Mouse (Mus musculus) midbrain, embryonic 11.5 days (tissue): ENCODE measurements around the gene A230050P20Rik. TPM values are rescaled to one million over a fixed set of nuclear protein-coding genes. Genes with fewer than 3 reads are reported as not detected.

Experiments
- ATAC-seq: fragments of 200-750 bp; cut with Nextera tagmentation; 2 replicates; pipeline ENCODE4 v1.8.0; 2017; ENCODE audit warnings: moderate TSS enrichment, moderate library complexity; ENCODE audit not compliant: low FRiP score
- DNase-seq: peaks from one replicate; pipeline ENCODE4 v3.0.0; 2015; ENCODE audit warnings: low spot score; ENCODE audit errors: missing footprints
- H3K27ac ChIP-seq: fragments of 300-500 bp; sonication (generic); 2 replicates; pipeline ENCODE4 v1.5.1; 2014; ENCODE audit warnings: low read depth, low read length
- H3K27me3 ChIP-seq: fragments of 300-500 bp; sonication (generic); 2 replicates; pipeline ENCODE4 v1.6.1; 2014; ENCODE audit warnings: mild to moderate bottlenecking, low read length, moderate library complexity, mixed read lengths; ENCODE audit not compliant: control insufficient read depth, insufficient read depth
- H3K36me3 ChIP-seq: fragments of 300-500 bp; sonication (generic); 2 replicates; pipeline ENCODE4 v1.6.1; 2014; ENCODE audit warnings: mild to moderate bottlenecking, low read length, moderate library complexity, mixed read lengths; ENCODE audit not compliant: control insufficient read depth, insufficient read depth
- H3K4me1 ChIP-seq: fragments of 300-500 bp; sonication (generic); 2 replicates; pipeline ENCODE4 v1.6.1; 2014; ENCODE audit warnings: low read length; ENCODE audit not compliant: control insufficient read depth, insufficient read depth
- H3K4me2 ChIP-seq: fragments of 300-500 bp; sonication (generic); 2 replicates; pipeline ENCODE4 v1.6.1; 2014; ENCODE audit warnings: mild to moderate bottlenecking, moderate library complexity
- H3K4me3 ChIP-seq: fragments of 300-500 bp; sonication (generic); 2 replicates; pipeline ENCODE4 v1.5.1; 2014; ENCODE audit warnings: low read depth, low read length
- H3K9ac ChIP-seq: fragments of 300-500 bp; sonication (generic); 2 replicates; pipeline ENCODE4 v1.6.1; 2014; ENCODE audit warnings: low read length
- H3K9me3 ChIP-seq: fragments of 300-500 bp; sonication (generic); 2 replicates; pipeline ENCODE4 v1.6.1; 2016; ENCODE audit warnings: low read length; ENCODE audit not compliant: control insufficient read depth
- WGBS: fragments of 180-500 bp; shearing (Covaris S2); extraction: QIAGEN DNeasy Blood & Tissue Kit; methylation state at CpG from one replicate; pipeline ENCODE4 v1.1.7; 2014; 5-methylcytosine and 5-hydroxymethylcytosine counted together
- polyA plus RNA-seq: library from polyadenylated mRNA; unstranded; fragments of >200 nt; fragmentation: Nextera tagmentation; extraction: Ambion mirVana; gene quantifications from 2 replicates; pipeline ENCODE4 v1.2.1, GENCODE M21; 2014

The A230050P20Rik gene
- polyA plus RNA-seq, 1 experiment from 2014 or later, result 0.45 TPM

- Histone ChIP-seq H3K36me3 (no peaks in the 10 kb centered on the region), H3K4me2 (no peak overlapping the region), H3K27me3 (no peaks in the 10 kb centered on the region), H3K4me1 (no peaks in the 10 kb centered on the region), H3K9ac (no peak overlapping the region), H3K9me3 (no peaks in the 10 kb centered on the region), H3K27ac (no peak overlapping the region), H3K4me3 (no peak overlapping the region)
- DNase-seq (no peak), ATAC-seq (no peak)
- 30% methylated on average over 6 of the region's 6 CpGs for WGBS
Observed at GRCm38 (mm10) chr9:20838931-20839330, 29.5 kb upstream of the A230050P20Rik start.

DNA sequence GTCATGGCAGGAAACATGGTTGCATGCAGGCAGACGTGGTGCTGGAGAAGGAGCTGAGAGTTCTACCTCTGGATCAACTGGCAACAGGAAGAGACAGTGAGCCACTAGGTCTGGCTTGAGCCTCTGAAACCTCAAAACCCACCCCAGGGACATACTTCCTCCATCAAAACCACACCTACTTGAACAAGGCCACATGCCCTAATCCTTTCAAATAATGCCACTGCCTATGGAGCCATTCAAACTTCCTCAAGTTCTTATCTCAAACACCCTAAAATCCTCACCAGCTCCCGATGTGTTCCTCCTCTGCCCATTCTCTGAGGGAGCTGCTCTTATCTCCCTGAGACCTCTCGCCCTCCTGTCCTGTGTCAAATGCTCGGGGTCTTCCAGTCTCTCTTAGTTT lies 26.2 kb upstream of the A230050P20Rik start:
- Histone ChIP-seq H3K27me3 (no peaks in the 10 kb centered on the region), H3K4me1 (no peaks in the 10 kb centered on the region), H3K4me2 (no peak overlapping the region), H3K9ac (no peak overlapping the region), H3K36me3 (no peaks in the 10 kb centered on the region), H3K27ac (no peak overlapping the region), H3K9me3 (no peaks in the 10 kb centered on the region), H3K4me3 (no peak overlapping the region)
- no peak for DNase-seq
- no peak for ATAC-seq
- WGBS, result 74% methylated on average over 4 of the region's 4 CpGs

GRCm38 (mm10) chr9:20842670-20843069 lies 25.8 kb upstream of the A230050P20Rik start:
- H3K27ac ChIP-seq, result no peak overlapping the region
- no peak overlapping the region for H3K9ac ChIP-seq
- H3K4me2 ChIP-seq, result no peak overlapping the region
- 25% methylated on average over 2 of the region's 2 CpGs for WGBS
- peak; percentile 93 for DNase-seq
- no peak overlapping the region for H3K4me3 ChIP-seq
- 0 out of 2 replicates have a peak, but pooled peaks have one; percentile 24 for ATAC-seq
- H3K4me1 ChIP-seq, result no peaks in the 10 kb centered on the region
- no peaks in the 10 kb centered on the region for H3K36me3 ChIP-seq
- H3K27me3 ChIP-seq, result no peaks in the 10 kb centered on the region
- no peaks in the 10 kb centered on the region for H3K9me3 ChIP-seq

DNA sequence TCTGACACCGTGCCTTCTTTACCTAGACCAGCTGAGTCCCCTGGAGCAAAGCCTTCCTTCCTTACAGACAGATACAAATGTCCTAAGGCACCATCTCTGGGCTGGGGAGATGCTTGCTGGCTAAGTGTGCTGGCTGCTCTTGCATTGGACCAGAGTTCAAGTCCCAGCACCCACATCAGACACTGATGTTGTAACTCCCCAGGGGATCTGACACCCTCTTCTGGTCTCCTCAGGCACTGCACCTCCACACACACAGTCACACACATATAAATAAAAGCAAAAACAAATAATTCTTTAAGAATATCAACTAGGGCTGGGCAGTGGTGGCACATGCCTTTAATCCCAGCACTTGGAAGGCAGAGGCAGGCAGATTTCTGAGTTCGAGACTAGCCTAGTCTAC lies 18.3 kb upstream of the A230050P20Rik start:
- H3K4me3 ChIP-seq, result no peak overlapping the region
- no peaks in the 10 kb centered on the region for H3K4me1 ChIP-seq
- 88% methylated on average over 2 of the region's 2 CpGs for WGBS
- H3K36me3 ChIP-seq, result no peaks in the 10 kb centered on the region
- H3K9ac ChIP-seq, result no peak overlapping the region
- DNase-seq, result no peak
- no peak for ATAC-seq
- H3K27ac ChIP-seq, result no peak overlapping the region
- no peaks in the 10 kb centered on the region for H3K27me3 ChIP-seq
- no peak overlapping the region for H3K4me2 ChIP-seq
- no peaks in the 10 kb centered on the region for H3K9me3 ChIP-seq

DNA sequence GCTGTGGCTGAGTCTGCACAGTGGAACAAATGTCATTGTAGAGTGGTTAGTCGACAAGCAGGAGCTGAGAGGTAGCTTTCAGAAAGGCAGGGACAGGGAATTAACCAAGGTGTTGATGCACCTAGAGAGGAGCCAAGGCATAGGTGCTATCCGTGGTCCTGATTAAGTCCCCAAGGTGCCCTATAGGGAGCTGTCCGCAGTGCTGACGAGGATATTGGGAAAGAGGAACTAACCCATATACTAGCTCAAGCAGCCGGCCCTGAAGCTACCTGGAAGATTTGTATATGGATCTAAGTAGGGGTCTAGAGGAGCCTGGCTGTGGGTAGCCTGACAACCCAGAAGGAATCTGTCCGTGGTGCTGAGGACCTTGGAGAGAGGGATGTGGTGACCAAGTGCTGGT lies 11.3 kb upstream of the A230050P20Rik start:
- Histone ChIP-seq H3K4me2 (no peak overlapping the region), H3K36me3 (no peaks in the 10 kb centered on the region), H3K4me3 (no peak overlapping the region), H3K27me3 (no peaks in the 10 kb centered on the region), H3K4me1 (no peaks in the 10 kb centered on the region), H3K27ac (no peak overlapping the region), H3K9me3 (no peaks in the 10 kb centered on the region), H3K9ac (no peak overlapping the region)
- WGBS, result 16% methylated on average over 6 of the region's 6 CpGs
- DNase-seq (peak; percentile 87), ATAC-seq (no peak)

GRCm38 (mm10) chr9:20859926-20860325 lies 8.5 kb upstream of the A230050P20Rik start:
- DNase-seq, result no peak
- H3K9ac ChIP-seq, result no peak overlapping the region
- WGBS, result 49% methylated on average over 6 of the region's 6 CpGs
- no peak overlapping the region for H3K4me2 ChIP-seq
- no peaks in the 10 kb centered on the region for H3K27me3 ChIP-seq
- H3K4me1 ChIP-seq, result no peaks in the 10 kb centered on the region
- no peaks in the 10 kb centered on the region for H3K9me3 ChIP-seq
- no peak overlapping the region for H3K4me3 ChIP-seq
- ATAC-seq, result no peak
- H3K27ac ChIP-seq, result no peak overlapping the region
- H3K36me3 ChIP-seq, result no peaks in the 10 kb centered on the region

DNA sequence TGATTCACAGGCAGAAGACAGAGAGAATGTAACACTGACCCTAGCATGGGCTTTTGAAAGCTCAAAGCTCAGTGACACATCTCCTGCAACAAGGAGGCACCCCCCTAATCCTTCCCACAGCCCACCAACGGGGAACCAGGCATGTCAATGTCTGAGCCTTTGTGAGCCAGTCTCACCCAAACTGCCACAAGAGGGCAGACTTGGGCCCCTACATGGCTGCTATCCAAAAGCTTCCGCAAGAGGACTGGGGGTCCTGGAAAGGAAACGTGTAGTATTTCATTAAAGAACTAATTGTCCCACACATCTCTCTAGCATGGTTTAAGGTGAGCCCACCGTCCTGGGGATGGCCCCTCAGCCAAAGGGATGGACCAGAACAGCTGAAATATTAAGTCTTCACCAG lies 6.6 kb upstream of the A230050P20Rik start:
- ATAC-seq, result no peak
- H3K9me3 ChIP-seq, result no peaks in the 10 kb centered on the region
- H3K4me1 ChIP-seq, result no peaks in the 10 kb centered on the region
- H3K4me3 ChIP-seq, result no peak overlapping the region
- H3K9ac ChIP-seq, result no peak overlapping the region
- no peaks in the 10 kb centered on the region for H3K36me3 ChIP-seq
- H3K4me2 ChIP-seq, result no peak overlapping the region
- no peak for DNase-seq
- WGBS, result 14% methylated on average over 4 of the region's 4 CpGs
- H3K27ac ChIP-seq, result no peak overlapping the region
- no peaks in the 10 kb centered on the region for H3K27me3 ChIP-seq

DNA sequence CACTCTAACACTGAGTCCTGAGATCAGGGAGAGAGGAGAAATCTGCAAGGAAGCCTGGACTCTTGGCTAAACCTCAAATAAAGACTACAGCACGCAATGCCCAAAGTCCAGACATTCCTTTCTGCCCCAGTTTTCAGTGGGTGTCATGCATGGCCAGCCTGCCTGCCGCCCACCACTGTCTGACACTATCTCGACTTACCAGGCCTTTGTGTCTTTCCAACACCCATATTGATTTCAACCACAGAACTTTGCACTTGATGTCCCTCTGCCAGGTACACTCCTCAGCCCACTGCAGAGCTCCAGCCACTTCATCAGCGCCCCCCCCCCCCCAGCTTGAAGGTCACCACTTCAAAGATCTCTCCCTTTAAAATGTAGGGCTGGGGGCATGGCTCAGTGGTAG lies 6.2 kb upstream of the A230050P20Rik start:
- Histone ChIP-seq H3K9me3 (no peaks in the 10 kb centered on the region), H3K4me1 (no peaks in the 10 kb centered on the region), H3K9ac (no peak overlapping the region), H3K27me3 (no peaks in the 10 kb centered on the region), H3K36me3 (no peaks in the 10 kb centered on the region), H3K27ac (no peak overlapping the region), H3K4me2 (no peak overlapping the region), H3K4me3 (no peak overlapping the region)
- DNase-seq (no peak), ATAC-seq (no peak)
- WGBS, result 51% methylated on average over 4 of the region's 4 CpGs

- H3K27me3 ChIP-seq, result peaks cover 24% of the 10 kb centered on the region
- H3K27ac ChIP-seq, result no peak overlapping the region
- DNase-seq (no peak), ATAC-seq (no peak)
- no peaks in the 10 kb centered on the region for H3K4me1 ChIP-seq
- H3K9ac ChIP-seq, result no peak overlapping the region
- 61% methylated on average over 3 of the region's 3 CpGs for WGBS
- no peak overlapping the region for H3K4me2 ChIP-seq
- H3K4me3 ChIP-seq, result no peak overlapping the region
- H3K9me3 ChIP-seq, result no peaks in the 10 kb centered on the region
- no peaks in the 10 kb centered on the region for H3K36me3 ChIP-seq
Observed at GRCm38 (mm10) chr9:20866879-20867278, 1.6 kb upstream of the A230050P20Rik start.

DNA sequence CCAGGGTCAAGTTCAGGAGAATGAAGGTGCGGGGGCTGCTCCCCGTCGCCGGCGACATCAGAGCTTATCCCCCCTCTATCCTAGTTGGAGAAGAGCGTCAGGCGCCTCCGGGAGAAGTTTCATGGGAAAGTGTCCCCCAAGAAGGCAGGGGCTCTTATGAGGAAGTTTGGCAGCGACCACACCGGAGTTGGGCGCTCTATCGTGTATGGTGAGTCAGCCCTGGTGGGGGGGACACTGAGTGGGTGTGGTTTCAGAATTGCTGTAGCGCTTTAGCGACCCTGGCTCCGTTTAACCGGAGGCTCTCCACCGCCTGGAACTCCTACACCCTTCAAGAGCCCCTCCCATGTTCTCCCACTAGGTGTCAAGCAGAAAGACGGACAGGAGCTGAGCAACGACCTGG lies 804 bp downstream of the A230050P20Rik start:
- Histone ChIP-seq H3K4me2 (no peak overlapping the region), H3K27me3 (peaks cover 24% of the 10 kb centered on the region)

More for the DNA sequence above, 804 bp downstream of the A230050P20Rik start:
- Histone ChIP-seq H3K27ac (no peak overlapping the region), H3K9ac (no peak overlapping the region), H3K36me3 (no peaks in the 10 kb centered on the region), H3K4me3 (no peak overlapping the region), H3K9me3 (no peaks in the 10 kb centered on the region), H3K4me1 (no peaks in the 10 kb centered on the region)
- DNase-seq (no peak), ATAC-seq (no peak)
- 8% methylated on average over 19 of the region's 19 CpGs for WGBS
